Mouse (Mus musculus) T-helper 17 cell (primary cell): ENCODE measurements at regions not wholly inside any gene's neighbourhood (a gene's known extent, or its start where the extent isn't known, plus 50 kb on each side); places are given as distances from the start of the nearest gene placed in this dataset.
"Not testable (repeated sequence)": the region's sequence is repeated elsewhere in the genome, so short reads cannot be mapped to it uniquely, and the experiment has no call there.

Experiments used
- in situ Hi-C, 2 experiments: fragments of 300-600 bp; cut with MboI, MseI; formaldehyde crosslinking; loops; 1 replicate in 1 of 2; 2 replicates in 1 of 2; pipeline ENCODE4 v1.15.1; 2025; ENCODE audit warnings: high pct_unique_total_duplicates in 2 of 2

DNA sequence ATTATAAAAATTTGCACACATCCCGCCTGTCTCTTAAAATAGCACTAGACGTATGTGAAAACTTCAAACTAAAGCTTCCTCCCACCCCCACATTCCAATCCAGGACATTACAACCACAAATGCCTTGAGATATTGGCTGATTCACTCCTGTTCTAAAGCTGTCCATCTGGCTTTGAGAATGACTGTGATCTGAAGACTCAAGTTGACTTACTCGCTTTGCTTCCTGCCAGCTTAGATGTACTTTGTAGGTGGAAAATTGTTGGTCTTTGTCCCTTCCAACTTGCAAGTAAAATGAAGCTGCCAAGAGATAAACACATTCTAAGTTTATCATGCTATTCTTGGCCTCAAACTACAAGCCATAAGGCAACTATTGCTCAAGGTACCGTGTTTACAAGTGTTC, 779.7 kb downstream of the Cetn3 start:
- in situ Hi-C loops, result loop anchor here in 1 of 2 experiments (10.0 kb wide), 1 partner anchor 912 kb away; no protein-coding TSS in a partner anchor

DNA sequence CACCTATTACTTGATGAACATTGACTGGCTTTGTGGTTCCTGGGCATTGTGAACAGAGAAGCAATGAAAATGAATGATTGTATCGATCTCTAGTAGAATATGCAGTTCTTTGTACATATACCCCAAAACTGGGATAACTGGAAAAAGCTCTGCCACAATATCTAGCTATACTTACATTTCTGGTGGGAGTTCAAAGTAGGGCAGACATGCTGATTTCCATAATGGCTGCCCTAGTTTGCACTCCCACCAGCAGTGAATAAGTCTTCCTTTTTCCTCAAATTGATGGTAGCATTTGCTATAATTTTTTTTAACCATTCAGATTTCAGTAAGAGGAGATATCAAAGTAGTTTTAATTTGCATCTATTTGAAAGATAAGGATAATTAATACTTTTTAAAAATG, 788.0 kb downstream of the Cetn3 start:
- in situ Hi-C loops, result no loop called here

DNA sequence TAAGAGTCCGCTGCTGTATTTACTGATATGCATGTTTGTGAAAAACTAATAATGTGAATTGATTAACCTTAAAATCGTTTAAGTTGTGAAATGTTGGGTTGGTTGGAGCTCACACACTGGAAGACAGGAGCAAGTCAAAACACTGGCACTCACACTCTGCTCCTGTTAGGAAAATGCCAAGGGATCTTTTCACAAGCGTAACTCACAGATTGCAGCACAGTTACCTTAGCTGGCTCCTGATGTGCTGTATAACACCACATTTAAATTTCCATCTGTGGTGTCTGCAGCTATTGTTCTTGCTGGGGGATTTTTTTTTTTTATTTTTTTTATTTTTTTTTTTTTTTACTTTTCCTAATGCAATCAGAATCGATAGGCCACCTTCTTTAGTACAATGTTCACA, 795.1 kb downstream of the Cetn3 start:
- in situ Hi-C loops, result no loop called here

DNA sequence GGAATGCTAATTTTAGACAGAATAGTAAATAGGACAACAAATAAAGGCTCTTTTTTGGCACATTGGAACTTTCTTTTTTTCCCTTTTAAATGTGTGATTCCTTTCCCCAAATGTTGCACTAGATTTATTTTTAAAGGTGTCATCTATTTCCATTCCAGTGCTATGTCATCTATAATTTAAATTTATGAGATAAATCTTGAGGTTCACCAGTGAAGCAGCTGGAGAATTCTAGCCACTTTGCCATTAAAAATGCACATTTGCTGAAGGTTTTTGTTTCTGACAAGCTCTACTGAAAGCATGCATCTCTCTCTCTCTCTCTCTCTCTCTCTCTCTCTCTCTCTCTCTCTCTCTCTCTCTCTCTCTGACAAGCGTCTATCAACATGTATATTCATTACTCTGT, 803.5 kb downstream of the Cetn3 start:
- in situ Hi-C loops, result no loop called here

DNA sequence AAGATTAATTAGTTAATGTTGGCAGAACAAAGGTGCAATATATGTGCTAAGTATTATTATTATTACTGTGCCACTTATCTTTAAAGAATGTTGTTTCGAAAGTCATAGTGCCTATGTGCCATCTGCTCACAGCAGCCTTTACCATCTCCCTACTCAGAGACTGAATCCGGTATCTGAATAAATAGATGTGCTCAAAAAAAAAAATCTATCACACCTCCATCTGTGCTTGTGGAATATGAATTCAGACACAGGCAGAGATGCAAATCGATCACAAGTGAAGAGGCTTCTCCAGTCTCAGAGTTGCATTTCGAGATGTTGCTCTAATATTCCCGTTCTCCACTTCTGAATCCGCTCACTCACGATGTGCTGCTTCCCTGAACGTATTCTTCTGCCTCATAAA, 811.0 kb downstream of the Cetn3 start:
- in situ Hi-C loops, result no loop called here

DNA sequence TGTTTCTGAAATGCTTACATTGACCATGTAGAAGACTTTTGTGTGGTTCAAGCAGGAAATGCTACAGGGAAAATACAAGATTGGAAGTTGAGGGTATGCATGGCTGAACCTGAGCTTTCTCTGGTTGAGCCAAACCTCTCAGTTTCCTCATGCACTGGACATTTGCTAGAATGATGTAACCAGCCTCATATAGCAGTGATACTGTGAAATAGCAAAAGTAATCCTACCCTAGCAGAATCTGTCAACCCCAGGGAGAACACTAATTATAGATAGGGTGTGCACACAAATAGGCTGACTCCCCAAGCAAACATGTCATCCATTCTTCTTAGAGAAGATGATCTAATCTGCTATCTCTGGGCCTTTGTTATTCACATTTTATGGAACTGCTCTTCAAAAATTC, 812.7 kb downstream of the Cetn3 start:
- in situ Hi-C loops, result no loop called here

DNA sequence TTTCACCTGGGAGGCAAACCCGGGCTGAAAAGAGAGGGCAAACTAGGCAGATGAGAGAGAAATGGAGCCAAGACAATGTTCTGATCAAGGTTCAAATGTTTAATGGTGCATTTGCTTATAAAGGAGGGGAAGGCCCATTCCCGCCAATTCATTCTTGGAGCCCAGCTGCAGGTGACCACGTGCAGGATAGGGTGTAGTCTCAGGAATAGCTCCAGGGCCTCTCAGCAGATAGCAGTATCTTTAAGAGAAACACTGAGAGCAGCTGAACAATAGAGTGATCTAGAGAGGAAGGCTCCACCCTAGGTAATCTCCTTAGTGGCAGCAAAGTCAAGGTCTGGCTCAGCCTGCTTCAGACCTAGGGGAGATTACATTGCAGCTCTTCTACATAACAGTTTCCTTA, 823.0 kb downstream of the Cetn3 start:
- in situ Hi-C loops, result not testable (repeated sequence)

DNA sequence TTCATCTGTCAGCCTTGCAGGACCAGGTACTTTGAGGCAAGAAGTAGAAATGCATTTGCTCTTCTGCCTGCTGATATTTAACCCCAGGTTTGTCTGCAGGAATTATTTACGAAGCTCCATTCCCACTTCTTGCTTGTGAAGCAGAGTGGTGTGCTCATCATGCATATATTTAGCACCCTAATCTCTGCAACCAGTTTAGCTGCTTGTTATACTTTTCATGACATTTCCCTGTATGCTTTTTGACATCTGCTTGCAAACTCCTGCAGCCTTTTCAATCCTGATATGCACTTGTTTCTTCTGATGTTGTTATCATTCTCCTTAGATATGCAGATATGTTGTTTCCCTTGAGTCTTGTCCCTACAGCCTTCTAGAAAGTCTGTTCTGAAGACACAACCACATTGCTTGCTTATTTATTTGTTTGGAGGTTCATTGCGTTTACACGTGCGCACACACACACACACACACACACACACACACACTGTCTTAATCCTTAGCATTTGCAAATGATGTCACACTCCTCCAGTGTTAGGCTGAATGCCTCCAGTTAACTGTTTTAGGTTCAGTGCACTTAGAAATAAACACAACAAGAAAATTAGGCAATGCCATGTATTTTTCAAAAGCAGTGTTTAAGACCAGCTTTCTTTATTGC, 836.3 kb downstream of the Cetn3 start:
- in situ Hi-C loops, result no loop called here

DNA sequence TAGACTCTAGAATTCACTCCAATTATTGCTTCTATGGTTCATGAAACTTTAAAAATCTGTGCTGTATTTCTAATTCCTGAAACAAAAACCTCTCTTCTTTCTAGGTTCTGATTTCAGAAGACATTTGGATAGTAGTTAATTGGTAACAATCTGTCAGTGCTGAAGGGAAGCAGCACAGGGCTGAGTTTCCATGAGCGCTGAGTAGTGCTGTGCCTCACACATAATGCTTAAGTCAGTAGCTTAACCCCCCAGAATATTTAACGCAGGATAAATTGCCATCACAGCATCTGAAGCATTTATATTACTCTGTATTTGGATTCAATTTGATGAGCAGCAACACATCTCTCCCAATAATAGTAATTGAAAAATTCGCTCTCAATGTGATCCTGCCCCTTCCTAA, 837.2 kb downstream of the Cetn3 start:
- in situ Hi-C loops, result no loop called here

DNA sequence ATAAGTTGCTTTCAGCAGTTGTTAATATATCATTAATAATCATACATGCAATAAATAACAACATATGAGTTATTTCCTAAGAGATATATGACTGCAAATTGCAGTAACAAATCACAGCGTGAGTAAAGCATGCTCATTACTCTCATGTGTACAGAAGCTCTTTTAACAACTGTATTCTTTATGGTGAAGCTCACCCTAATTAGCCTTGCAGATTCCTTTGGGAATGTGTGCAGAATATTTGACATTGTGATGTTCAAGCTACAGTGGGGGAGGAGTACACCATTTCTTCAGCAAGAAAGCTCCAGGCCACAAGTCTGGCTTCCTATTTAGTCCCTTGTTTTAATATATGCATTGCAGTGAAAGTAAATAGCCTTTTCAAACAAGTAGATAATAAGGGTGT, 837.9 kb downstream of the Cetn3 start:
- in situ Hi-C loops, result no loop called here

DNA sequence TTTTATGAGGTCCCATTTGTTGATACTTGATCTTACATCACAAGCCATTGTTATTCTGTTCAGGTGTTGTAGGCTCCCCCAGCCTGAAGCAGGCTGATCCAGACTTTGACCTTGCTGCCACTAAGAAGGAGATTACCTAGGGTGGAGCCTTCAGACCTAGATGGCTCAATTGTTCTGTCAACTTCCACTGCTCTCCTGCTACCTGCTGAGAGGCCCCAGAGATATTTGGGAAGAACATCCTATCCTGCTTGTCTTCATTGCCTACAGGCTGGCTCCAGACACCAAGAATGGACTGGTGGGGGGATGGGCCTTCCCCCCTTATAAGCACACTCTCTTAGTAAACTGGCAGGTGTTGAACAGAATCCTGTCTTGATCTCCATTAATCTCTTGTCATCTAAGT, 845.9 kb downstream of the Cetn3 start:
- in situ Hi-C loops, result loop anchor here in 1 of 2 experiments (25.0 kb wide), 1 partner anchor 1034 kb away; no protein-coding TSS in a partner anchor
